ENCODE assay signal across 8 mouse cellular contexts in genomic region chr10:75921026-75921725, GRCm38 (mm10). TPM values are rescaled to one million over a fixed set of nuclear protein-coding genes. Genes with fewer than 3 reads are reported as not detected.
DNase-seq lines count a peak whose midpoint lies in the region; ATAC-seq and TF ChIP-seq lines count a peak whose summit lies in the region.

Smarcb1 (minus strand) TSS chr10:75921617.

- peaks cover 14% of the 10 kb centered on the region; the same call in 1 of the 2 replicates for H3K4me1 ChIP-seq in hindbrain, postnatal 0 days (ENCODE audit: insufficient read depth, low read length)
- peaks cover 63% of the 10 kb centered on the region for H3K4me1 ChIP-seq in megakaryocyte, embryonic 14.5 days

- peak; percentile 81 for ATAC-seq in common myeloid progenitor, adult 5-6 weeks (replicated peaks; ENCODE audit: low read depth, poor library complexity, severe bottlenecking)
- peak; percentile 92 for ATAC-seq in hindbrain, postnatal 0 days

- DNase-seq in ZHBTc4 (ENCODE audit: low read depth, low spot score), result peak; percentile 97
- peak; percentile 97 for DNase-seq in gastrocnemius, adult 2 months
- DNase-seq in hindbrain, postnatal 0 days (ENCODE audit: low spot score), result peak; percentile 99
- DNase-seq in left cerebral cortex, adult 8-10 months (ENCODE audit: low spot score in 2 of 2), result peak; percentile 90 to 91
- DNase-seq in right cerebral cortex, postnatal 10 days (ENCODE audit: low spot score in 2 of 2), result peak; percentile 96 to 97
- DNase-seq in urinary bladder, postnatal 25 days (ENCODE audit: low spot score), result peak; percentile 93

- WGBS in hindbrain, postnatal 0 days, result under 1% methylated on average over 76 of the region's 76 CpGs

- peak within 1 kb of the TSS; percentile 97 for H3K9ac ChIP-seq in hindbrain, postnatal 0 days (replicated peaks; ENCODE audit: low read length)

- no peak for TF ChIP-seq CTCF in gastrocnemius, adult 2 months (IDR thresholded peaks at IDR 0.05)
- no peak for TF ChIP-seq CTCF in hindbrain, postnatal 0 days (IDR thresholded peaks at IDR 0.05; ENCODE audit: low read depth)

- intact Hi-C loops in gastrocnemius, adult 2 months (cut with DNase I), result no loop called here

- H3K4me2 ChIP-seq in hindbrain, postnatal 0 days (ENCODE audit: low read depth, low read length), result peak within 1 kb of the TSS; percentile 72

- peak within 1 kb of the TSS; percentile 99 for H3K4me3 ChIP-seq in gastrocnemius, adult 2 months
- peak within 1 kb of the TSS; percentile 96 for H3K4me3 ChIP-seq in hindbrain, postnatal 0 days (ENCODE audit: low read length)
- H3K4me3 ChIP-seq in megakaryocyte, embryonic 14.5 days (replicated peaks), result peak within 1 kb of the TSS; percentile 99

- H3K27me3 ChIP-seq in hindbrain, postnatal 0 days (ENCODE audit: insufficient read depth, low read length), result no peaks in the 10 kb centered on the region
- peaks cover 9% of the 10 kb centered on the region for H3K27me3 ChIP-seq in megakaryocyte, embryonic 14.5 days (replicated peaks)

- H3K9me3 ChIP-seq in hindbrain, postnatal 0 days (ENCODE audit: low read length), result no peaks in the 10 kb centered on the region
- H3K9me3 ChIP-seq in megakaryocyte, embryonic 14.5 days, result no peaks in the 10 kb centered on the region

- peak within 1 kb of the TSS; percentile 96 for H3K27ac ChIP-seq in gastrocnemius, adult 2 months
- H3K27ac ChIP-seq in hindbrain, postnatal 0 days, result peak within 1 kb of the TSS; percentile 99

- peaks cover 6% of the 10 kb centered on the region; the same call in 1 of the 2 replicates for H3K36me3 ChIP-seq in hindbrain, postnatal 0 days (ENCODE audit: insufficient read depth, low read length)
- H3K36me3 ChIP-seq in megakaryocyte, embryonic 14.5 days (replicated peaks; ENCODE audit: low read length), result peaks cover 33% of the 10 kb centered on the region

RNA-seq across cellular contexts. Expression of gene Smarcb1, which starts in this region (rescaled TPM):
- total RNA-seq in common myeloid progenitor, adult 5-6 weeks (2017), result 76.4 and 88.3 TPM in 2 replicates
- total RNA-seq in gastrocnemius, adult 2 months (2021), result 10 to 100 TPM; 13.0 to 17.7 TPM
- total RNA-seq in hindbrain, postnatal 0 days (2014; rRNA removed), result 142 and 156 TPM in 2 replicates
- polyA plus RNA-seq in hindbrain, postnatal 0 days (2015; fragmentation: Nextera tagmentation; extraction: Ambion mirVana), result 197 and 199 TPM in 2 replicates
- 10 to 100 TPM; 85.8 to 88.5 (median 86.4) TPM for total RNA-seq in left cerebral cortex, adult 8-10 months (2022)
- 241 and 345 TPM in 2 replicates for polyA plus RNA-seq in megakaryocyte, embryonic 14.5 days (2012; ENCODE audit: insufficient read depth, low replicate concordance)

Comparison
In these comparisons a context has a peak if more than half of its experiments do, and no peak if none do; other contexts are left out.
1. Peak in every context shown above with its lines: DNase-seq, ATAC-seq, H3K4me3 ChIP-seq and H3K27ac ChIP-seq.